Mouse (Mus musculus): ENCODE results near the gene Rprd1b. TPM values are rescaled to one million over a fixed set of nuclear protein-coding genes. Genes with fewer than 3 reads are reported as not detected.
"Not testable (repeated sequence)": the region's sequence is repeated elsewhere in the genome, so short reads cannot be mapped to it uniquely, and the experiment has no call there.

Rprd1b gene
- polyA plus RNA-seq, 1 experiment from 2014 or later: 30.0 TPM

DNA sequence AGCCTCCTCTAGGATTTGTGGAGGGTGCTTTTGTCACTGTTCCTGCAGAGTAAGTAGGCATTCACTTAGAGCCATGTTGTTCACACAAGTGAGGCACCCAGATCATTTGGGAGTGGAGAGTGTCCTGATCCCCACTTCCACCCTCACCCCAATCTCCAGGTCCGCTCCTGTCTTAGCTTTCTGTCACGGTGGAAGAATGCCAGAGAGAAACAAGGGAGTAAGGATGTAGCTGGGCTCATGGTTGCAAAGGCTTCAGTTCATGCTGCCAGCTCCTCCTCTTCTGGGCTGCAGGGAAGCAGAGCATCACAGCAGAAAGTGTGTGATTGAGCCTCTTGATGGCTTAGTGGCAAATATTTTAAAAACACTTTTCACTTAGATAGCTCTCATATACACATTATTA is 12.1 kb downstream of the Rprd1b start:
- DNase-seq: no peak

DNA sequence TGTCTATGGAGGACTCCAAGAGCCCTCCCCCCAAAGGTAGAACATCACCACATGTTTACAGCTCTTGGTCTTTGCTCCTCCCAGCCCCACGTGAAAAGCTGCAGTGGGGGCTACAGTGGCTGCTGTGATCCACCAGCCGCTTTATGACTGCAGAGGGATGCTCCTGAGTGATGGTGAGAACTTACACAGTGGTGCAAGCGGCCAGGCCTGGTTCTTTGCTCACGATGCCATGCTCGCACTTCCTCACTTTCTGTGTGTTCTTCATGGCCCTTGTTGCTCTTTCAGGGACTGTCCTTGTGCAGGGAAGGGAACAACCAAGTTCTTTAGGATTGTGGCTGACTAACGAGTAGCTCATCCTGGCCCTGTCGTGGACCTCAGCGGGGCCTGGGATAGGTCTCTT is 15.2 kb downstream of the Rprd1b start:
- Histone ChIP-seq H3K27ac (no peak overlapping the region), H3K4me2 (no peak overlapping the region), H3K9ac (no peak overlapping the region), H3K36me3 (peaks cover 79% of the 10 kb centered on the region), H3K4me1 (replicated peaks) (peaks cover 11% of the 10 kb centered on the region), H3K27me3 (no peaks in the 10 kb centered on the region), H3K9me3 (replicated peaks) (no peaks in the 10 kb centered on the region), H3K4me3 (replicated peaks) (no peak overlapping the region)
- DNase-seq (no peak), ATAC-seq (ENCODE audit: low read depth) (no peak)
- 82% methylated on average over 8 of the region's 8 CpGs for WGBS (ENCODE audit: insufficient replicate concordance)

More for the DNA sequence above, 12.1 kb downstream of the Rprd1b start:
- ATAC-seq (ENCODE audit: low read depth): no peak
- 82% methylated on average over 2 of the region's 2 CpGs for WGBS (ENCODE audit: insufficient replicate concordance)
- H3K27me3 ChIP-seq: no peaks in the 10 kb centered on the region
- no peaks in the 10 kb centered on the region for H3K9me3 ChIP-seq (replicated peaks)
- H3K4me1 ChIP-seq (replicated peaks): peaks cover 32% of the 10 kb centered on the region
- H3K36me3 ChIP-seq: peaks cover 79% of the 10 kb centered on the region
- no peak overlapping the region for H3K9ac ChIP-seq
- H3K4me3 ChIP-seq (replicated peaks): no peak overlapping the region
- H3K4me2 ChIP-seq: no peak overlapping the region
- no peak overlapping the region for H3K27ac ChIP-seq

DNA sequence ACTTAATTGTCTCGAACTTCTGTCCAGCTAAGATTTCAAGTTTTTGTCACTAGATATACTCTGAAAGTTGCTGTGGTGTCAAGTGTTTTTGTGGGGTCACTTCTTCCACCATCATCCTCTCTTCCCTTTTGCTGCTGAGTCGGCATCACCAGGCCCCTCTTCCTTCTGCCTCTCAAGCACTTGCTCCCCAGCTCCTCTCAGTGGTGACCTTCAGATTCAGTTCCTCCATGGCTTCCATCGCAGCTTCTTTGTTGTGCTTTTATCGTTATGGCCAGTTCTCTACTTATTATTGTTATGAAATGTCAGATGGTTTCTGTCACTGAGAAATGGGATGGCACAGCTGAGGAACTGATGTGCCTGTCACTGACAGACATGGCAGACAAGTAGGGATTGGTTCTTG is 17.9 kb downstream of the Rprd1b start:
- Histone ChIP-seq H3K4me3 (replicated peaks) (no peak overlapping the region), H3K9ac (no peak overlapping the region), H3K9me3 (replicated peaks) (no peaks in the 10 kb centered on the region), H3K36me3 (peaks cover 74% of the 10 kb centered on the region), H3K4me2 (no peak overlapping the region), H3K27me3 (no peaks in the 10 kb centered on the region), H3K27ac (no peak overlapping the region), H3K4me1 (replicated peaks) (peaks cover 6% of the 10 kb centered on the region)
- WGBS (ENCODE audit: insufficient replicate concordance): 68% methylated on average over 4 of the region's 4 CpGs
- DNase-seq (no peak), ATAC-seq (ENCODE audit: low read depth) (no peak)

DNA sequence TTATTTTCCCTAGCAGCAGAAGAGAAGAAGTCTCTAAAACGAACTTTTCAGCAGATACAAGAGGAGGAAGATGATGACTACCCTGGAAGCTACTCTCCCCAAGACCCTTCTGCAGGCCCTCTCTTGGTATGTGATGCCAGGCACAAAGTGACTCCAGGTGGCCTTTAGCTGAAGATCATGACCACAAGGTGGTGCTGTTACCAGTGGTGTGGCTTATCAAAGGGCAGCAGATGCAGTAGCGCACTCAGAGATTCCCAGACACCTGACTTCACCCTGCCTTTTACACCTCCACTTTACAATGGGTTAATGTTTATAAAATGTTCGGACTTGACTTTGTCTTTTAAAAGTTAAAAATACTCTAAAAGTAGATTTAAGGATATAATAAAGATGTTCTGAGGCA is 19.6 kb downstream of the Rprd1b start:
- WGBS (ENCODE audit: insufficient replicate concordance): 37% methylated on average over 3 of the region's 3 CpGs
- DNase-seq (peak; percentile 61), ATAC-seq (ENCODE audit: low read depth) (peak; percentile 85)
- no peaks in the 10 kb centered on the region for H3K27me3 ChIP-seq
- H3K4me1 ChIP-seq (replicated peaks): peaks cover 6% of the 10 kb centered on the region
- no peak overlapping the region for H3K27ac ChIP-seq
- no peak overlapping the region for H3K4me2 ChIP-seq
- H3K9ac ChIP-seq: no peak overlapping the region
- H3K36me3 ChIP-seq: peaks cover 82% of the 10 kb centered on the region
- H3K9me3 ChIP-seq (replicated peaks): no peaks in the 10 kb centered on the region
- no peak overlapping the region for H3K4me3 ChIP-seq (replicated peaks)

DNA sequence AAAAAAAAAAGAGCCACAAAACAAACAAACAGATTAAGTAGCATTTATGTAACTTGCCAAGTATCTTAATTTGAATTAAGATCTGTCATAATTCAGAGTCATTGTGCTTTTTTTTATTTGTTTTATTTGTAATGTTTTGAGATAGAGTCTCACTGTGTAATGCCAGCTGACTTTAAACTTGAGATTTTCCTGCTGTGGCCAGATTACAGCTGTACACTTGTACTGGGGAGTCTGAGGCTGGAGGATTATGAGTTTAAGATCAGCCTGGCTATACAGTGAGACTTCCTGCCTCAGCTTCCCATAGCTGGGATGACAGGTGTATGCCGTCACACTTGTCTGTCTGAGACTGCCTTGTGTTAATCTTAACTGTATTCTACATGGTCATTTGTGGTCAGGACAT is 20.4 kb downstream of the Rprd1b start:
- Histone ChIP-seq H3K27me3 (no peaks in the 10 kb centered on the region), H3K9ac (no peak overlapping the region), H3K36me3 (peaks cover 74% of the 10 kb centered on the region), H3K27ac (no peak overlapping the region), H3K4me1 (replicated peaks) (peaks cover 6% of the 10 kb centered on the region), H3K4me2 (no peak overlapping the region), H3K4me3 (replicated peaks) (no peak overlapping the region), H3K9me3 (replicated peaks) (no peaks in the 10 kb centered on the region)
- DNase-seq (no peak), ATAC-seq (ENCODE audit: low read depth) (no peak)
- WGBS (ENCODE audit: insufficient replicate concordance): 86% methylated on average over 1 of the region's 1 CpGs

DNA sequence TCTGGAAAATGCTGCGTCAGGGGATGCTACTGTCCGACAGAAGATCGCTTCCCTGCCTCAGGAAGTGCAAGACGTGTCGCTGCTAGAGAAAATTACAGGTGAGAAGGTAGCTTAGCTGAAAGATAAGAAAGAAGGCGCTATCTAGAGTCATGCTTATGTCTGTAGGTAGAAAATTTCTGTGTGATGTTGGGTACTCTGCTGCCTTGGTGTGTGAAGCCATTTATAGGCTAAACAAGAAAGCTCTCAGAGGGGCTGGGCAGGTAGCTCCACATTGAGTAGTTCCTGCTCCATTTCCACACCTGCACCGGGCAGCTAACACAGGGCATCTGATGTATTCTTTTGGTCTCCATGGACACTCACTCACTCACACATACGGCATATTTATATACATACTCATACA is 21.8 kb downstream of the Rprd1b start:
- Histone ChIP-seq H3K4me2 (no peak overlapping the region), H3K9ac (no peak overlapping the region), H3K4me1 (replicated peaks) (peaks cover 6% of the 10 kb centered on the region), H3K9me3 (replicated peaks) (no peaks in the 10 kb centered on the region), H3K27me3 (no peaks in the 10 kb centered on the region), H3K4me3 (replicated peaks) (no peak overlapping the region), H3K27ac (no peak overlapping the region), H3K36me3 (peaks cover 69% of the 10 kb centered on the region)
- 93% methylated on average over 8 of the region's 8 CpGs for WGBS (ENCODE audit: insufficient replicate concordance)
- ATAC-seq (ENCODE audit: low read depth): no peak
- no peak for DNase-seq

DNA sequence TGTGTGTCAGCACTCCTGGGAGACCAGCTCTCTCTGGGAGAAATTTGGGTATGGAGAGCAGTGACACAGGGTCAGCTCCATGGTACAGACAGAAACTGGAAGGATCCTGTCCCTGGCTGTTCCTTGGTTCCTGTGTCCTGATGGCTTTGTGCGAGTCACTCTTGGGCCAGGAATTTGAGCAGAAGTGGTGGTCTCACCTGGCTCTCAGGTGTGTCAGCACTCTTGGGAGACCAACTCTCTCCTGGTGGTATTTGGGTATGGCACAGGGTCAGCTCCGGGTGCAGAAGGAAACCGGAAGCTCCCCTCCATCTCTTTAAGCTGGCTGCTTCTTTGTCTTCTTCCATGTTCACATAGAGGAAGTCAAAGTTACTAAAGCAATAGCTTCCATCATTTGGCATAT is 26.3 kb downstream of the Rprd1b start:
- H3K27ac ChIP-seq: no peak overlapping the region
- DNase-seq (no peak), ATAC-seq (ENCODE audit: low read depth) (no peak)
- H3K4me1 ChIP-seq (replicated peaks): no peaks in the 10 kb centered on the region
- no peak overlapping the region for H3K4me3 ChIP-seq (replicated peaks)
- no peak overlapping the region for H3K9ac ChIP-seq
- no peaks in the 10 kb centered on the region for H3K27me3 ChIP-seq
- WGBS (ENCODE audit: insufficient replicate concordance): 87% methylated on average over 3 of the region's 3 CpGs
- H3K36me3 ChIP-seq: peaks cover 76% of the 10 kb centered on the region
- H3K4me2 ChIP-seq: no peak overlapping the region
- H3K9me3 ChIP-seq (replicated peaks): no peaks in the 10 kb centered on the region

DNA sequence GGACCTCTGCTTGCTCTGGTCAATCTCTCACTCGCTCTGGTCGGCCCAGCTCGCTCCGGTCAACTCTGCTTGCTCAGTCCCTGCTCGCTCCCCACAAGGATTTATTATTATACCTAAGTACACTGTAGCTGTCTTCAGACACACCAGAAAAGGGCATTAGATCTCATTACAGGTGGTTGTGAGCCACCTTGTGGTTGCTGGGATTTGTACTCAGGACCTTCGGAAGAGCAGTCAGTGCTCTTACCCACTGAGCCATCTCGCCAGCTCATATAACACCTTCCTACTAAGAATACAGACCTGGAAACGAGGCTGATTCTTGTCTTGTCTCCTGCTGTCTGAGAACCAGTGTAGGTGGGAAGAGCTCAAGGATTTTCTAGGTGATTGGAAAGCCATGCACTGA is 27.1 kb downstream of the Rprd1b start:
- not testable (repeated sequence) for H3K9ac ChIP-seq; H3K27me3 ChIP-seq; DNase-seq; H3K4me2 ChIP-seq; H3K4me1 ChIP-seq (replicated peaks); H3K9me3 ChIP-seq (replicated peaks); ATAC-seq (ENCODE audit: low read depth); H3K27ac ChIP-seq; H3K4me3 ChIP-seq (replicated peaks)
- WGBS (ENCODE audit: insufficient replicate concordance): 83% methylated on average over 8 of the region's 8 CpGs
- H3K36me3 ChIP-seq: peaks cover 78% of the 10 kb centered on the region

DNA sequence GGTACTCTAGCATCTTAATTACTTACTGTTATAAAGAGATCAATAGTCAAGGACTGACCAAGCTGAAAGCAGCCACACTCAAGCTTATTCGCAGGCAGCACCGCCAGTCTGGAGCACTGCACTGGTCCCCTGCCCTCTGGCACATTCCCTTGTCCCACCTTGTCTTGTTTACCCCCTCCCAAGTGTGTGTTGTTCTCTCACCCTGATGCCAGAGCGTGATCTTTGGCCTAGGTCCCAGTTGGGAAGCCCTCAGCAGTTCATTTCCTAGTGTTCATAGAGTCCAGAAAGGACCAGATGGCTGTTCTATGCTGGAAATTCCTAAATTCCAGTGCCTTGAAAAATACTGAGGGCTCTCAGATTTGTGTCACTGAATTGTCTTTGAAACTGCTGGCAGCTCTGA is 28.7 kb downstream of the Rprd1b start:
- Histone ChIP-seq H3K4me3 (replicated peaks) (no peak overlapping the region), H3K4me1 (replicated peaks) (no peaks in the 10 kb centered on the region), H3K9me3 (replicated peaks) (no peaks in the 10 kb centered on the region), H3K27me3 (no peaks in the 10 kb centered on the region), H3K36me3 (peaks cover 83% of the 10 kb centered on the region), H3K27ac (no peak overlapping the region), H3K4me2 (no peak overlapping the region), H3K9ac (no peak overlapping the region)
- WGBS (ENCODE audit: insufficient replicate concordance): 91% methylated on average over 3 of the region's 3 CpGs
- ATAC-seq (ENCODE audit: low read depth) (no peak), DNase-seq (no peak)

DNA sequence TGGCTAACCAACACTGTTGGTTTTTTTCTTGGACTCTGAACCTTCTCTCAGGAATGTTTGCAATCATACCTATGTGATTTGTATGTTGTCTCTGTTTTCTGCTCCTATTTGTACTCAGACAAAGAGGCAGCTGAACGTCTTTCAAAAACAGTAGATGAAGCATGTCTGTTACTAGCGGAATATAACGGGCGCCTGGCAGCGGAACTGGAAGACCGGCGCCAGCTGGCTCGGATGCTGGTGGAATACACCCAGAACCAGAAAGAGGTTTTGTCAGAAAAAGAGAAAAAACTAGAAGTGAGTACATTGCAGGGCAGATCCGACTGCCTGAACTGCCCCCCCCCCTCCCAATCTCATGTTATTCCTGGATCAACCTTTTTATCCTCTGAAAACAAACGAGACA is 30.2 kb downstream of the Rprd1b start:
- H3K36me3 ChIP-seq: peaks cover 83% of the 10 kb centered on the region
- H3K9me3 ChIP-seq (replicated peaks): no peaks in the 10 kb centered on the region
- no peak overlapping the region for H3K9ac ChIP-seq
- no peak overlapping the region for H3K4me2 ChIP-seq
- H3K27me3 ChIP-seq: no peaks in the 10 kb centered on the region
- WGBS (ENCODE audit: insufficient replicate concordance): 86% methylated on average over 10 of the region's 10 CpGs
- no peaks in the 10 kb centered on the region; the same call in 1 of the 2 replicates for H3K4me1 ChIP-seq (replicated peaks)
- DNase-seq (no peak), ATAC-seq (ENCODE audit: low read depth) (no peak)
- H3K27ac ChIP-seq: no peak overlapping the region
- no peak overlapping the region for H3K4me3 ChIP-seq (replicated peaks)

DNA sequence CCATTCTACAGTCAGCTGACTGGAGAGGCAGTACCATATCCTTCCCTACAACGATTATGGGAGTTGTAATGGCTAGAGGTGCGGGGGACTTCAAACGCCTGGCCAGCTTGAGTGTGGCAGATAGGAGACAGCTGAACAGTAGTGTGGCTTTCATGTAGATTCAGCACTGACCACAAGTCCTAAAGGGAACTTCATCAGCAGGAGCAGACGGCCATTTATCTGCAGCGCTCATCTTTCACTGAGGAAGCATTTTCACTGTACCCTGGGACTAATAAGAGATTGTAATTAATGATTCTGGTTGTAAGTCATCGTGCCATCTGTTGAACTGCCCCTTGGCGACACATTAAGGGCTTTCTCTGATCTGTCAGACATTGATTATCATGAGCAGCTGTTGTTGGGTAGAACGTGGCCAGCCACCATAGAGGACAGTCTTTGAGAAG is 31.4 kb downstream of the Rprd1b start:
- Histone ChIP-seq H3K27me3 (no peaks in the 10 kb centered on the region), H3K9me3 (replicated peaks) (no peaks in the 10 kb centered on the region), H3K4me3 (replicated peaks) (no peak overlapping the region), H3K36me3 (peaks cover 86% of the 10 kb centered on the region), H3K4me1 (replicated peaks) (no peaks in the 10 kb centered on the region; the same call in 1 of the 2 replicates), H3K4me2 (no peak overlapping the region), H3K27ac (no peak overlapping the region), H3K9ac (no peak overlapping the region)
- DNase-seq (no peak), ATAC-seq (ENCODE audit: low read depth) (no peak)
- WGBS (ENCODE audit: insufficient replicate concordance): 40% methylated on average over 8 of the region's 8 CpGs

DNA sequence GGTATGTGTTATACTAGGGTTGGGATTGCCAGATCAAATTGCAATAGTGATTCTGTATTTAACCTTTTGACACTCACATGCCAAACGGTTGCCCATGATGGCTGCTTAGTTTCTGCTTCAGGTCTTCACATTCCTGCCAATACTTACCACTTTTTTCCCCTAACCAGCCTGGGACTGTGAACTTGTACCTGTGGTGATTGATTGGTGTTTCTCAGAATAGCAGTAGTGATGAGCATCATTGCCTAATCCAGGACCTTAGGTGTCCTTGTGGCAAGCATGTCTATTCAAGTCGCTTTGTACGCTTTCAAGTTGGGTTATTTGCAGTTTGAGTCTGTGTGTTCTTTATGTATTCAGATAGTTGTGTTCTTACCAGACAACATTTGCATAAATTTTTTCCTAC is 34.7 kb downstream of the Rprd1b start:
- H3K27me3 ChIP-seq: no peaks in the 10 kb centered on the region
- ATAC-seq (ENCODE audit: low read depth) (no peak), DNase-seq (no peak)
- no peaks in the 10 kb centered on the region for H3K9me3 ChIP-seq (replicated peaks)
- H3K36me3 ChIP-seq: peaks cover 87% of the 10 kb centered on the region
- no peak overlapping the region for H3K9ac ChIP-seq
- no peak overlapping the region for H3K27ac ChIP-seq
- H3K4me2 ChIP-seq: no peak overlapping the region
- no peaks in the 10 kb centered on the region; the same call in 1 of the 2 replicates for H3K4me1 ChIP-seq (replicated peaks)
- WGBS (ENCODE audit: insufficient replicate concordance): 84% methylated on average over 3 of the region's 3 CpGs
- H3K4me3 ChIP-seq (replicated peaks): no peak overlapping the region
